Mouse (Mus musculus): ENCODE results near the gene Prox2.
"Not testable (repeated sequence)": the region's sequence is repeated elsewhere in the genome, so short reads cannot be mapped to it uniquely, and the experiment has no call there.

Gene Prox2

DNA sequence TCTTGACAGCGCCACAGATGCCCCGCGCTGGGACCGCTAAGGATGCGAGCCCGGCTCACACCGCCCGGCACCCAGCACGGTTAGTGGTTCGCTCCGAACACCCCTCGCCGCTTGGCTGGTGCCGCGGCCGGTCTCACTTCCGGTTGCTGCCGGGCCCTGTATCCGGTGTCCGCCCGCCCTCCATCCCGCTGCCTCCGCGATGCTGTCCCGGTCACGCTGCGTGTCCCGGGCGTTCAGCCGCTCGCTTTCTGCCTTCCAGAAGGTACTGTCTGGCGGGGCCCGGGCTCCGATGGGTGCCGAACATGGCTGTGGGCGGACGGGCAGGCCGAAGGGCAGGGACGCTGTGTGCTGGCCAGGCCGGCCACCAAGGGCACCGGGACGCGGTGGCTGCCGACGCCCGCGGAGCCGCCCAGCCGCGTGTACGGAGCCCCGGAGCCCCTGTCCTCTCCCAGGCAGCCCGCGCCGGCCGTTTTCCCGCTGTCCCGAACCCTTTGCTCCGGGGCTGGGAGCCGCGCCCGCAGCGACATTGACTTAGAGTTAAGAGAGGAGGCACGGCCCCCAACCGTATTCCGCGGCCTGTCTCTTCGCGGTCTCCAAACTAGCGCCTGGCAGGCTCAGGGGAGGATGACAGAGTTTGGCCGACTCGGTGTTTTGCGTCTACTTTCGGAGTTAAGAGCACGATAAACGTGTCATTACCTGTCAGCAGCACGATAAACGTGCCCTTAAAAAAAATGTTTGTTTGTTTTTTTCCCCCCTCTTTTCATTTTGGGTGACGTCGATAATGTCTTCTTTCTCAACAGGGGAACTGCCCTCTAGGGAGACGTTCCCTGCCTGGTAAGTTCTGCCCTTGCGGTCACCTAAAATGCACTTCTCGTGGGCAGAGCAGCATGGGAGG is at the start of gene Prox2, which contains the start of gene Dlst:
Gene Prox2 (minus strand): TSS at position 62 of the 895 bp plus-strand sequence.
Gene Dlst (plus strand): TSS at position 136 of the 895 bp plus-strand sequence.
- DNase-seq = peak; percentile 91

GRCm38 (mm10) chr12:85159592-85159991 is 49.0 kb upstream of the Prox2 start:
- DNase-seq = no peak

DNA sequence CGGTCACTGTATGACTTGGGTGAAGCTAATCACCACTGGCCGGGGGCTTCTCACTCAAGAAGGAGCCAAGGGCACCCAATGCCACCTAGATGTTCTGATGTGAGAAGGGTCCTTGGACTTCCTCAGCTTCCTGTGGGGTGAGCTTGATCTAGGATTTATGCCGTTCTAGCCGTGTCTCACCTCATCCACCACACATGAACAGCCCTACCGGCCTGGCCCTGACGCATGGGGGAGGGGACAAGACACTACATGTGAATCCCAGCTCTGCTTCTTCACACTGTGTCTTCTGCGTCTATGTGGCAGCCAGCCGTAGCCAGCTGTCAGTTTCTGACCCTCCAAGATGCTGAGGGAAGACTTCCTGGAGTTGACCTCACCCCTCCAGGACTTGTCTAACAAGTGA is 48.2 kb upstream of the Prox2 start:
- no peak for DNase-seq

GRCm38 (mm10) chr12:85157797-85158460 is 47.4 kb upstream of the Prox2 start:
- DNase-seq = no peak

GRCm38 (mm10) chr12:85156324-85156723 is 45.8 kb upstream of the Prox2 start:
- no peak for DNase-seq

DNA sequence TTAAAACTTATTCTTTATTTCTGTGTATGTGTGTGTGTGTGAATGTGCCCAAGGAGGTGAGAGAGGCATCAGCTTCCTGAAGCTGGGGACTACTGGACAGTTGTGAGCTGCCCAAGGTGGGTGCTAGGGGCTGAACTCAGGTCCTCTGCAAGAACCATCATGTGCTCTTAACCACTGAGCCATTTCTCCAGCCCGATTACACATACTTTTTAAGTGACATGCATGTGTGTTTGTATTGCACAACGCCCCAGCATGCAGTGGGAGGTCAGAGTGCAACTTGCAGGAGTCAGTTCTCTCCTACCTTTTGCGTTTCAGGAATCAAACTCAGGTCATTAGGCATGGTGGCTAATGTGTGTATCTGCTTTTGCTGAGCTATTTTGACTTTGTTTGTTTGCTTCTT is 42.5 kb upstream of the Prox2 start:
- DNase-seq = no peak

DNA sequence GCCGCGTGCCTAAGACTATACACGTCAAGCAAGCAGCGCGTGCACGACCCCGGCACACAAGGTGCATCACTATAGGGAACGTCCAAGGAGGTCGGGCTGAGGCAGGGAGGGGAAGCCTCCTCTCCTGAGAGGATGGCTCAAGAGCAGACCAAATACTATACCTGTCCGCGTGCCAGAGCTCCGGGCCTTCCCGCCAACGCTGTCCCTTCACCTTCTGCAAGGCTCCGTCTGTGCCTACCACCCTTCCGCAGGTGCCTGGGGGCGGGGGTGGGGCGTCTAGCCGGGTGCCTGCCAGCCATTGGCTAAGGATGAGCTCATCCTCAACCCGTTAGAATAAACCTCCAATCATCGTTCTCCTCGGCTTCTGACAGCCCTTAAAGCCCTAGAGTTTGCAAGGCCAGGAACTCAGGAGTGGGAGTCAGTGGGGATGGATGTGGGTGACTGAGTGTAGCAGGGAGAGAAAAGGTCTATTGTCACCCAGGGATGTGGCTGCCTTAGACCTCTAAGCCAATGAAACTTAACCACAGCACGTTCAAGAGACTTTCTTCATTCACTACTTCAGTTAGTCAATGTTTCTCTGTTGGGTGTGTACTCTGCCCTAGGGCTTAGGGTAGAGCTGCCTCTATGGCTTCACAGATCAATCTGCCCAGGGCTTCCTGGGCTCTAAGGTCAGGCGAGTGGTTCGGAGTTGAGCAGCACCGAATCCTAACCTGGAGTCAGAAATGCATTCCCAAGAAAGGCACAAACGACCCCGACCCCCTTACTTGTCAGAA is 40.6 kb upstream of the Prox2 start, which contains the start of gene Rps6kl1:
Gene Rps6kl1 (minus strand): TSS at position 263 of the 773 bp plus-strand sequence.
- DNase-seq = peak; percentile 87

GRCm38 (mm10) chr12:85150321-85151001 is 39.9 kb upstream of the Prox2 start:
- no peak for DNase-seq

DNA sequence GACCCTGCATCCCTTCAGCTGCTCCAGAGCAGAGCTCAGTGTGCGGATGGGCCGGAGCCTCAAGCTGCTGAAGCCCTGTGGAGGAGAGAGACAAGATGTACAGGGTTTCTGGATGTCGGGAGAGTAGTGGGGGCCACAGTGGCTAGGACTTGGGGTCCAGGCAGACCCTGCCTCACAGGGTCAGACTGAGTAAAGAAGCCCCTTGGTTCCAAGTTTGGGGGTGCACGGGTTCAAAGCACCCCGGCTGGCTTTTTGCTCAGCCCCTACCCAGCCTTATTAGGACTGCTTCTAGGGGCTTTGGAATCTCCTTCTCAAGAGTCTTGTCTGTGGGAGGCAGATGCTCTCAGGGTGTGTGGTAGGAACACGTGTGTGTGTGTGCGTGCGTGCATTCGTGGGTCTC is 36.3 kb upstream of the Prox2 start:
- DNase-seq = no peak

- no peak for DNase-seq
Measured at GRCm38 (mm10) chr12:85146355-85146754, 35.8 kb upstream of the Prox2 start.

GRCm38 (mm10) chr12:85145630-85146029 is 35.1 kb upstream of the Prox2 start:
- no peak for DNase-seq

- DNase-seq = no peak
Measured at GRCm38 (mm10) chr12:85144821-85145220, 34.3 kb upstream of the Prox2 start.

DNA sequence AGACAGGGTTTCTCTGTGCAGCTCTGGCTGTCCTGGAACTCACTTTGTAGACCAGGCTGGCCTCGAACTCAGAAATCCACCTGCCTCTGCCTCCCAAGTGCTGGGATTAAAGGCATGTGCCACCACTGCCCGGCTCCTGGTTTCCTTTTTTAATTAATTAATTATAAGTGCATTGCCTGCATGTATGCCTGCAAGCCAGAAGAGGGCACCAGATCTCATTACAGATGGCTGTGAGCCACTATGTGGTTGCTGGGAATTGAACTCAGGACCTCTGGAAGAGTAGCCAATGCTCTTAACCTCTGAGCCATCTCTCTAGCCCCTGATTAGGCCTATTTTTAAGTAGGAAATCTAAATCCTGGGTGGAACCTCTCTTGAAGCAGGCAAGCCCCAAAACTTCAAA is 33.7 kb upstream of the Prox2 start:
- not testable (repeated sequence) for DNase-seq

GRCm38 (mm10) chr12:85142803-85143202 is 32.2 kb upstream of the Prox2 start:
- peak; percentile 78 for DNase-seq

- DNase-seq = no peak
Measured at GRCm38 (mm10) chr12:85141096-85141495, 30.5 kb upstream of the Prox2 start.

DNA sequence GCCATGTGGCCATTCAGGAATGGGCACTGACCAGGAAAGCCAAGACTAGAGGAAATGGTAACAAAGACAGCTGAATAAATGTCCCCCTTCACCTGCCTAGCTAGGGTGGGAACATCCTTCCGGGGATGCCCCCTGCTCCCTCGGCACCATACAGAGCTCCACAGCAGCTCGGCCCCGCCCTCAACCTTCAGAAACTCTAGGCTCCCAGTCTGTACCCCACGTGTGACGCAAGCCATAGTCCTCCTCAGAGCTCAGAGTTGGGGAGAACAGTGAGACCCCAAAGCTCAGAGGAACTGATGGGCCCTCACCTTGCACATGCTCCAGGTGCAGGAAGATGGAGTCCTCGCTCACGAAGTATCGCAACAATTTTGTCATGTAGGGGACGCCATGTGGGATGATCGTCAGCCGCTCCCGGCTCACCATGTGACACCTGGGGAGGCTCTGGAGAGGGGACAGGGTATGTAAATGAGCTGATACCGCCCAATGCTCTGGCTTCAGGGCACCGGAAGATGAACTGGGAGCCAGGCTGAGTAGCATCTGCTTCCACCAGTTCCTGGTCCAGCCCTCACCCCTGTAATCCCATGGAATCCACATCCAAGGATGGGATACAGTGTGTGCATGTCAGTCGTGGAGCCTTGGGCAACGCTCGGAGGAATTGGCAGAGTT is 29.6 kb upstream of the Prox2 start:
- DNase-seq = no peak

GRCm38 (mm10) chr12:85136627-85137026 is 26.1 kb upstream of the Prox2 start:
- no peak for DNase-seq

DNA sequence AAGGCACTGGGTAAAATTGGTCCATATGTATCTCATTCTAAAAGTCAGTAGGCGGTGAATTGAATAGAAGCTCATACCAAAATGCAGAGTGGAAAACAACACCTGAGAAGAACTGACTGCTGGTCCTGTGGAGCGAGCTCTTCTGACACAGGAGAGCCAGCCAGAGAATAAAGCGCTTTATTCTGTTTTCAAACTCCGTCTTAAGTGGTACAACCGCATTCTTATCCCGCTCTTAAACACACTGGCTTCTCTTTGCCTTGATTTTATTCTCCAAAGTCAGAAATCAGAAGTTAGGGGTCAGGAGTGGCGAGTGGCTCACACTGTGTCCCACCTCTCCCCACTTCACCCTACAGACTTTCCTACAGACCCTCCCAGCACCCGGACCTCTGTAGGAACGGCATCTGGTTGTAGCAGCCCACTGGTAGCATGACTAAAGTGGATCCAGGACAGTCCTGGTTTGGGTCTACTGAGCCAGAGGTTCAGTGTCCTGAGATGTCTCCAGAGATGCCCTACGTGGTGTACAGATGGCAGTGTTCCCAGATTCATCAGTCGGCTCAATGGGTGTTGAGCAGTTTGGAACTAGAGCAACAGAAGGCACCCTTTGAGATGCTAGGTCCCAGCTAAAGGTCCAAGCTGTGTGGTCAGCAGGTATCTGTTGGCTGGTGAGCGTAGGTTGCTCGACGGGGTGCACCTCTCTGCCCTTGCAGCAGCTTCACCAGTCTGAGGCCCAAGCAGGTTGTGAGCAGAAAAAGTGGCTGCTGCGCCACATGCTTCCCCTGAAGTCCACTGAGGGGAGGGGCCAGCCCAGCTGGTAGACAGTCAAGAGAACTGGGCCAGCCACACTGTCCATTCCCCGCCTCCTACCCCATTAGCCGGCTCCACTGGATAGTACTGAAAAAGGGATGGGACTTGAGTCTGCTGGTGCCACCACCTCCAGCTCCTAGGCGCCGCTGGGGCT is 25.2 kb upstream of the Prox2 start:
- no peak for DNase-seq

DNA sequence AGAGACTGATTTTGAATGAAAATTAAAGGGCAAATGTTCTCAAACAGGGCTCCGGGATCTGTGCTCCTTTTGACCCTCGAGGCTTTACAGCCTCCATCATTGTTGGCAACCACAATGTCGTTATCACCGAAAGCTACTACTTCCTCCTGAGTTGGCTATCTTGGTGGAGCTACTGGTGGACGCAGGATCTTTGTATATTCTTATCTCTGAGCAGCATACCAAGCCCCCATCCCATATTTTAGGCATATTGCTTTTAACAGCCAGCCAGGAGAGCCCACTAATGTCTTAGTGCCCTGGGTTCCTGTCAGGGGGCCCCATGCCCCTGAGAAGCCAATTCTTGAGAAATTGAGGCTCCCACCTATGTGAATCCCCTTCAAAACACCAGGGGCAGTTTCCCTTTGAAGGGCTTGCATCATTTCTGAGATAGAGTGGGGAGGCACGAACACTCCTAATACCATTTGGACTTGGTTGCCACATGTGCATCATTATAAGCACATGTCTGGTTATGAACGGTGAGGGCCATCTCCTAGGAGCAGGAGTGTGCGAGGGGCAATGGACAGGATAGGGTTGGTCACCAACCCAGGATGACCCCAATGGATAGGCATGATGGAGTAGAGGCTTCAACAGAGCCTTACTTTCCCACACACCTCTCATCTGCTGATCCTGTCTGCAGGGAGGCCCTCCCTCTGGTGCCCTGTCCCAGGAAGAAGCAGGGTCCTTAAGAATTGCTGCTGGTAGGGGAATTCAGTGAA is 23.7 kb upstream of the Prox2 start:
- DNase-seq = no peak

DNA sequence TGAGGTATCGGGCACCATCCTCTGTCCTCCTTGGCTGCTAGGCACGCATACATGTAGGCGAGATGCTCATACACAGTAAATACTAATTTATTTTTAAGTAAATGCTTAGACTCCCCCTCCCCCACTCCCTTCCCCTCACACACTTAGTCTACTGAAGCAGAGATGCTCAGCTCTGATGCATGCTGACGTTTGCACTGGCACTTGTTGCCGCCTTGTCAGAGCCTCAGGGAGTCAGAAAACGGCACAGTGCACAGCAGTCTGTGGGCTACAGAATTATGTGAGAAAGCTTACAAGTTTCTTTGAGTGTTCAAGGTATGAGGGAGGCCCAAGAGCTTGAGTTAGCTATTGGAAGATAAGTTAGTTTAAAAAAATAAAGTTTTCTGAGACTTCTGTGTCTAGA is 20.8 kb upstream of the Prox2 start:
- no peak for DNase-seq

Data from right cerebral cortex, adult 18-20 months (tissue).